Mouse (Mus musculus) left cerebral cortex, postnatal 14 days (tissue): ENCODE measurements around the gene Cyp26c1. TPM values are rescaled to one million over a fixed set of nuclear protein-coding genes. Genes with fewer than 3 reads are reported as not detected.

ENCODE experiments used
- total RNA-seq, 2 experiments: library from RNA; stranded (reverse); gene quantifications; 2 replicates each; pipeline ENCODE4 v1.2.3; 2021

Gene Cyp26c1
- total RNA-seq, 2 experiments from 2014 or later = not detected

Other genes with a start within 250 kb of the Cyp26c1 start
- 10 to 100 TPM; 44.8 to 48.8 TPM for gene Exoc6, start 135.2 kb upstream of the Cyp26c1 start, total RNA-seq
- under 1 TPM in 1 of 2 experiments, not detected in 1; 0.25 TPM for gene Cyp26a1, start 12.2 kb downstream of the Cyp26c1 start, total RNA-seq